Mouse (Mus musculus) kidney, adult 2 months (tissue): ENCODE measurements around the gene Cblc. TPM values are rescaled to one million over a fixed set of nuclear protein-coding genes. Genes with fewer than 3 reads are reported as not detected.

Experiments used
- DNase-seq: peaks from one replicate; pipeline ENCODE4 v3.0.0; 2021
- H3K27ac ChIP-seq: fragments of 200-500 bp; 2 replicates; pipeline ENCODE4 v1.5.1; 2012; ENCODE audit warnings: low read depth, low read length, control low read depth, inconsistent platforms; ENCODE audit not compliant: insufficient read depth
- H3K27me3 ChIP-seq: fragments of 200-500 bp; replicated peaks from 2 replicates; pipeline ENCODE4 v1.6.1; 2012; ENCODE audit warnings: mild to moderate bottlenecking, moderate library complexity, low read length, inconsistent platforms; ENCODE audit not compliant: control insufficient read depth, insufficient read depth
- H3K36me3 ChIP-seq: fragments of 200-500 bp; 2 replicates; pipeline ENCODE4 v1.6.1; 2012; ENCODE audit warnings: mild to moderate bottlenecking, moderate library complexity, low read length, inconsistent platforms; ENCODE audit not compliant: control insufficient read depth, insufficient read depth
- H3K4me1 ChIP-seq: fragments of 200-500 bp; 2 replicates; pipeline ENCODE4 v1.6.1; 2011; ENCODE audit warnings: low read length; ENCODE audit not compliant: control insufficient read depth, insufficient read depth
- H3K4me3 ChIP-seq: fragments of 200-500 bp; 2 replicates; pipeline ENCODE4 v1.5.1; 2011; ENCODE audit warnings: mild to moderate bottlenecking, low read depth, low read length, control low read depth; ENCODE audit not compliant: insufficient read depth
- CTCF ChIP-seq: fragments of 200-500 bp; conservative IDR thresholded peaks from 2 replicates; pipeline ENCODE4 v1.5.1; 2011; ENCODE audit warnings: low read depth, mild to moderate bottlenecking, control low read depth, low read length, moderate library complexity, mixed read lengths; ENCODE audit not compliant: insufficient read depth, insufficient read length
- POLR2A ChIP-seq: fragments of 200-500 bp; IDR thresholded peaks from one replicate; pipeline ENCODE4 v1.6.1; 2011; ENCODE audit warnings: low read depth, low read length, control low read depth
- WGBS: fragments of 180-500 bp; shearing (Covaris S2); methylation state at CpG from one replicate; pipeline ENCODE4 v1.1.7; 2018; 5-methylcytosine and 5-hydroxymethylcytosine counted together
- polyA plus RNA-seq: library from polyadenylated mRNA; depleted of rRNA; stranded (reverse); fragments of >200 nt; gene quantifications from 2 replicates; pipeline ENCODE4 v1.2.3, GENCODE M21; 2012

The Cblc gene
- polyA plus RNA-seq, 1 experiment = 24.4 TPM

- Histone ChIP-seq H3K27ac (no peak overlapping the region), H3K4me1 (peaks cover 8% of the 10 kb centered on the region; the same call in 1 of the 2 replicates), H3K27me3 (no peaks in the 10 kb centered on the region), H3K36me3 (no peaks in the 10 kb centered on the region), H3K4me3 (no peak overlapping the region)
- DNase-seq = no peak
- 75% methylated on average over 8 of the region's 10 CpGs for WGBS
- no peak for TF ChIP-seq CTCF
- no peak for TF ChIP-seq POLR2A
Measured at GRCm38 (mm10) chr7:19745971-19746370, 50.6 kb downstream of the Cblc start.

DNA sequence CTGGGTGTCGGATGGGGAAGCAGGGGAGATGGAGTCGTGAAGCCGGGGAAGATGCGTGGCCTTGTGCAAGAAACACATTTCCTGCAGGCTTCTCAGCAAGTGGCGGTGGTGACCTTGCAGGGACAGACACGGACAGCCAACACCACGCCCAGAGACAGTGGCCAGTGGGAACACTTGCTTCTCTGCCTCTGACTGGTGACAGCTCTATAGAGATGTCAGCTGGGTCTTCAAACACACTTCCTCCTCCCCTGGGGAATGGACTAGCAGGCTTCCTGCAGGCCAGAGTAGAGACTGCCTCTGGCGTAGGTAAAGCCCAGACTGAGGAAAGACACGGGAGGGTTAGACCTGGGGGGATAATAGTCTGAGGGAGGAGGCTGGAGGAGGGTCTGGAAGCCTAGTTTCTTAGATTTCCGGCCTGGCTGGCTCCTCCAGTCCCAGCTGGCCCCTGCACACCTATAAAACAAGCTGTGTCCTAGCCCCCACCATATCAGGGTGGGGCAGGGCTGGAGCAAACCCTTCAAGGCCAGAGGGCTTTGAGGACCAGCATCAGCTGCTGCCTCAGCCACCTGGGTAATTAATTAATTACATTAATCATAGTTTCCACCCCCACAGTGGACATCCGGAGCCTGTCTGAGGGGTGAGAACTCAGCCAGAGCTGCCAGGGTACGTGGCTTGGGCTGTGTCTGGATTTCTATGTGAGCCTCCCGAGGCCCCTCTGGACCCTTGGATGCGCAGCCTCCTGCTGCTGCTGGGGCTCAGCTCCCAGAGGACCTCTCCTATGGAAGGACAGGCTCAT lies 51.8 kb downstream of the Cblc start:
- WGBS = 39% methylated on average over 14 of the region's 14 CpGs
- TF ChIP-seq CTCF (no peak), POLR2A (no peak)
- Histone ChIP-seq H3K27ac (peak overlapping the region; percentile 68), H3K4me1 (peaks cover 5% of the 10 kb centered on the region; the same call in 1 of the 2 replicates), H3K36me3 (no peaks in the 10 kb centered on the region), H3K27me3 (no peaks in the 10 kb centered on the region), H3K4me3 (no peak overlapping the region)
- peak; percentile 87 for DNase-seq

- H3K36me3 ChIP-seq = no peaks in the 10 kb centered on the region
- no peak for DNase-seq
- H3K27ac ChIP-seq = no peak overlapping the region
- H3K4me3 ChIP-seq = no peak overlapping the region
- 67% methylated on average over 6 of the region's 6 CpGs for WGBS
- no peaks in the 10 kb centered on the region for H3K27me3 ChIP-seq
- peaks cover 5% of the 10 kb centered on the region; the same call in 1 of the 2 replicates for H3K4me1 ChIP-seq
- TF ChIP-seq CTCF (no peak), POLR2A (no peak)
Measured at GRCm38 (mm10) chr7:19743791-19744190, 52.8 kb downstream of the Cblc start.

DNA sequence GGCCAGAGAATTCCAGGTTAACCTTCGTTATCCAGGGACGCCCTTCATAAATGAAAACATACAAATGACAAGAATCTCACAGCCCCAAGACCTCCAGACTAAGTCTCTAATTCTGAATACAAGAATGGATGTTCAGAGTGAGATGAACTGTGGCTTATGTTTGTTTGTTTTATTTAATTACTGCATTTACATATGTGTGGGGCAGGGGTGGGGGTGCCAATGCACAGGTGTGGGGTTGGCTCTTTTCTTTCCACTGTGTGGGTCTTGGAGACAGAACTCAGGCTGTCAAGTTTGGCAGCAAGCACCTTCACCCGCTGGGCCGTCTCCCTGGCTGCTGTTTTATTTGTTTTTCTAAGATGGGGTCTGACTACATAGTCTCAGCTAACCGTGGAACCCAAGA lies 54.1 kb downstream of the Cblc start:
- no peak for DNase-seq
- Histone ChIP-seq H3K4me1 (peaks cover 5% of the 10 kb centered on the region; the same call in 1 of the 2 replicates), H3K36me3 (no peaks in the 10 kb centered on the region), H3K27me3 (no peaks in the 10 kb centered on the region), H3K4me3 (no peak overlapping the region), H3K27ac (no peak overlapping the region)
- WGBS = 62% methylated on average over 5 of the region's 5 CpGs
- no peak for TF ChIP-seq POLR2A
- TF ChIP-seq CTCF = no peak

DNA sequence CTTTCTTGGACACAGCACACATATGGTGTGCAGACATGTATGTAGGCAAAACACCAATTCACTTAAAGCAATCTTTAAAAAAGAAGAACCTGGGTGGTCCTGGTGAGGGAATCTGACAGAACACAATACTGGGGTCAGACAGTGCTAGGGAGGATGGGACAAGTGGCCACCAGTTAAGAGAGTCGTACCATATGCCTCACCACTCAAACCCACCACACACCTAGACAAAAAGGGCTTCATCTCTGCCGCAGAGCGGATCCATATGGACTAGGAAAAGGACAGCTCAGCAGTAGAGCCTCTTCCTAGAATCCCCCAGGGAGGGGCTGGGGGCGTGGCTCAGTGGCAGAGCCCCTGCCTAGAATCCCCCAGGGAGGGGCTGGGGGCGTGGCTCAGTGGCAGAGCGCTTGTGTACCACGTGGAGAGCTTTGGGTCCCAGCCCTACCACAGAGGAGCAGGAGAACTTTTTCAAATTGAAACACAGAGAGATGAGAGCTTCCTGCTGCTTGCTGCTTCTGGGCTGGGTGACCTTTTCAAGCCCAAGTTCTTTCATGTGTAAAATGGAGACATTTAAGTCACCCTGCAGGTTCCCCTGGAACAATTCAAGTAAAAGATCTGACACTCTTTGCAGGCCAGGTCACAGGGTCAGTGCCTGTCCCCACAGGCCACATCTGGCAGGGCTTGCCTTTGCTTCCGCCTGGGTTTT lies 55.1 kb downstream of the Cblc start:
- Histone ChIP-seq H3K4me1 (no peaks in the 10 kb centered on the region; the same call in 1 of the 2 replicates), H3K27me3 (no peaks in the 10 kb centered on the region), H3K27ac (no peak overlapping the region; the same call in 1 of the 2 replicates), H3K4me3 (no peak overlapping the region), H3K36me3 (no peaks in the 10 kb centered on the region)
- 34% methylated on average over 8 of the region's 8 CpGs for WGBS
- peak; percentile 32 for DNase-seq
- TF ChIP-seq POLR2A = no peak
- no peak for TF ChIP-seq CTCF

GRCm38 (mm10) chr7:19740269-19740668 lies 56.3 kb downstream of the Cblc start:
- Histone ChIP-seq H3K4me1 (no peaks in the 10 kb centered on the region; the same call in 1 of the 2 replicates), H3K36me3 (no peaks in the 10 kb centered on the region), H3K27ac (no peak overlapping the region), H3K27me3 (no peaks in the 10 kb centered on the region), H3K4me3 (no peak overlapping the region)
- WGBS = 88% methylated on average over 11 of the region's 11 CpGs
- DNase-seq = peak; percentile 29
- TF ChIP-seq POLR2A = no peak
- TF ChIP-seq CTCF = 0 out of 2 replicates have a peak, but pooled peaks have one; percentile 13

DNA sequence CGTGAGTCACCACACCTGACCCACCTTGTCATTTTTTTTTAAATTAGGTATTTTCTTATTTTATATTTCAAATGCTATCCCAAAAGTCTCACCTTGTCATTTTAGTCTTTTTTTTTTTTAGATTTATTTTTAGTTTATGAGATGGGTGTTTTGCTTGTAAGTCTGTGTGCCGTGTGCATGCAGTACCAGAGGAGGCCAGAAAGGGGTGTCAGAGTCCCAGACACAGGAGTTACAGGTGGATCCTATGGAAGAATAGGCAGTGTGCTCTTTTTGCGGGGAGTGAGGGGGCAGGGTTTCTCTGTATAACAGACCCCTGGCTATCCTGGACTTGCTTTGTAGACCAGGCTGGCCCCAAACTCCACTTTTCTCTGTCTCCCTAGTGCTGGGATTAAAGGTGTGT lies 57.8 kb downstream of the Cblc start:
- no peak for DNase-seq
- WGBS = 94% methylated on average over 3 of the region's 3 CpGs
- peak; percentile 46 for TF ChIP-seq CTCF
- no peak for TF ChIP-seq POLR2A
- Histone ChIP-seq H3K27me3 (no peaks in the 10 kb centered on the region), H3K27ac (no peak overlapping the region), H3K4me3 (no peak overlapping the region), H3K36me3 (no peaks in the 10 kb centered on the region), H3K4me1 (no peaks in the 10 kb centered on the region; the same call in 1 of the 2 replicates)
